Mouse (Mus musculus): ENCODE measurements around the gene Prkcd.

DNA sequence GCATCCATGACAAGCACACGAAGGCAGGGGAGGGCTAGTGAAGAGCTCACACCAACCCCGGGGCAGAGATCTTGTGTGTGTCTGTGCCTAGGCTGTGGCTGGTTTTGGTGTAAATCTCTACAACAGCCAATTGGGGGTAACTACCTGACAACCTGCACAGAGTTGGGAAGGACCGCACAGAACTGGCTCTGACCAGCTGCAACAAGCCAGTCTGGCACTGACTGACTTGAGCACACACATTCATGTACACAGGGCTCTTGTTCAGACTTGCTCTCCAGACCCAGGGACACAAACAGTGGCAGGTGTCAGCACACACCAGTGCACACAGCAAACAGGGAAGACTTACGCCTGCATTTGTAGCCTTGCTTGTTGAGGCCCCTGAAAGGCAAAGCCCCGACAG lies 19.2 kb downstream of the Prkcd start:
- TF ChIP-seq CTCF (IDR thresholded peaks at IDR 0.05; ENCODE audit: borderline replicate concordance, extremely low read depth, insufficient read depth, insufficient read length) (no peak), POLR2A (IDR thresholded peaks at IDR 0.05; ENCODE audit: borderline replicate concordance, extremely low read depth, insufficient read depth, insufficient read length, poor library complexity, severe bottlenecking) (no peak)

Measured in brain, embryonic 14.5 days (tissue).